Mouse (Mus musculus) heart, embryonic 10.5 days (tissue): ENCODE measurements around the gene Camk1d. TPM values are rescaled to one million over a fixed set of nuclear protein-coding genes. Genes with fewer than 3 reads are reported as not detected.

ENCODE experiments used
- DNase-seq: peaks from one replicate; pipeline ENCODE4 v3.0.0-alpha.2; 2017; ENCODE audit warnings: low spot score
- H3K27ac ChIP-seq: fragments of 300-500 bp; sonication (generic); 2 replicates; pipeline ENCODE4 v1.5.1; 2016; ENCODE audit warnings: mild to moderate bottlenecking
- H3K27me3 ChIP-seq: fragments of 300-500 bp; sonication (generic); 2 replicates; pipeline ENCODE4 v1.6.1; 2016; ENCODE audit warnings: mild to moderate bottlenecking; ENCODE audit not compliant: poor library complexity, insufficient read depth, severe bottlenecking
- H3K36me3 ChIP-seq: fragments of 300-500 bp; sonication (generic); 2 replicates; pipeline ENCODE4 v1.6.1; 2016; ENCODE audit warnings: mild to moderate bottlenecking, moderate library complexity
- H3K4me1 ChIP-seq: fragments of 300-500 bp; sonication (generic); 2 replicates; pipeline ENCODE4 v1.6.1; 2016; ENCODE audit warnings: mild to moderate bottlenecking
- H3K4me3 ChIP-seq: fragments of 300-500 bp; sonication (generic); 2 replicates; pipeline ENCODE4 v1.5.1; 2016; ENCODE audit warnings: mild to moderate bottlenecking, moderate library complexity
- H3K9me3 ChIP-seq: fragments of 300-500 bp; sonication (generic); 2 replicates; pipeline ENCODE4 v1.6.1; 2016; ENCODE audit warnings: mild to moderate bottlenecking, moderate library complexity
- WGBS: fragments of 180-500 bp; shearing (Covaris S2); methylation state at CpG from one replicate; pipeline ENCODE4 v1.1.7; 2016; 5-methylcytosine and 5-hydroxymethylcytosine counted together
- polyA plus RNA-seq: library from polyadenylated mRNA; unstranded; fragments of >200 nt; fragmentation: Nextera tagmentation; extraction: Ambion mirVana; gene quantifications from 2 replicates; pipeline ENCODE4 v1.2.1, GENCODE M21; 2016

The Camk1d gene
- polyA plus RNA-seq, 1 experiment from 2014 or later: 1.1 TPM

GRCm38 (mm10) chr2:5489916-5490315 is 224.4 kb downstream of the Camk1d start:
- Histone ChIP-seq H3K4me1 (no peaks in the 10 kb centered on the region), H3K9me3 (no peaks in the 10 kb centered on the region), H3K4me3 (no peak overlapping the region), H3K27ac (no peak overlapping the region), H3K27me3 (no peaks in the 10 kb centered on the region), H3K36me3 (no peaks in the 10 kb centered on the region)
- 71% methylated on average over 5 of the region's 5 CpGs for WGBS
- no peak for DNase-seq

GRCm38 (mm10) chr2:5487344-5487743 is 227.0 kb downstream of the Camk1d start:
- DNase-seq: no peak
- 82% methylated on average over 3 of the region's 3 CpGs for WGBS
- Histone ChIP-seq H3K4me1 (no peaks in the 10 kb centered on the region), H3K36me3 (no peaks in the 10 kb centered on the region), H3K9me3 (no peaks in the 10 kb centered on the region), H3K4me3 (no peak overlapping the region), H3K27me3 (no peaks in the 10 kb centered on the region), H3K27ac (no peak overlapping the region)

- H3K36me3 ChIP-seq: no peaks in the 10 kb centered on the region
- no peak overlapping the region for H3K27ac ChIP-seq
- H3K9me3 ChIP-seq: no peaks in the 10 kb centered on the region
- H3K4me3 ChIP-seq: no peak overlapping the region
- H3K4me1 ChIP-seq: no peaks in the 10 kb centered on the region
- 77% methylated on average over 7 of the region's 7 CpGs for WGBS
- H3K27me3 ChIP-seq: no peaks in the 10 kb centered on the region
- no peak for DNase-seq
Measured at GRCm38 (mm10) chr2:5486663-5487062, 227.7 kb downstream of the Camk1d start.

GRCm38 (mm10) chr2:5485786-5486185 is 228.5 kb downstream of the Camk1d start:
- WGBS: 82% methylated on average over 6 of the region's 6 CpGs

DNA sequence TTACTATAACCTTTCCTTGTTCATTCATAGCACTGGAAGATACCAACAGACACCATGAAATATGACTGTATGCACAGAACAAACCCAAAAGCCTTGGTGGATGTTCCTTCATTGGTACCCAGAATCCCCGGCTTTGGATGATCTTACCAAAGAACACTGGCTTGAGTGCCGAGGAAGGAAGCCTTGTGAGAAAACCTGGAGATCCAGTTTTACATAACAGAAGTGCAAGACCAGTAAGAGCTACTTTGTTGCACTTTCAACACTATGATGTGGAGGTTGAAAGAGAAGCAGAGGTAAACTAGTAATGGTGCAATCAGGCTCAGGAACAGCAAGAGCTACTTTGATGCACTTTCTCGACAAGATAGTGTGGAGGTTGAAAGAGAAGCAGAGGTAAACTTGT is 234.4 kb downstream of the Camk1d start:
- H3K4me3 ChIP-seq: no peak overlapping the region
- H3K36me3 ChIP-seq: no peaks in the 10 kb centered on the region
- H3K27ac ChIP-seq: no peak overlapping the region
- H3K9me3 ChIP-seq: no peaks in the 10 kb centered on the region
- 83% methylated on average over 3 of the region's 3 CpGs for WGBS
- no peak for DNase-seq
- no peaks in the 10 kb centered on the region for H3K27me3 ChIP-seq
- H3K4me1 ChIP-seq: no peaks in the 10 kb centered on the region

More at GRCm38 (mm10) chr2:5485786-5486185, 228.5 kb downstream of the Camk1d start:
- H3K36me3 ChIP-seq: no peaks in the 10 kb centered on the region
- no peak overlapping the region for H3K4me3 ChIP-seq
- no peak for DNase-seq
- no peaks in the 10 kb centered on the region for H3K4me1 ChIP-seq
- no peak overlapping the region for H3K27ac ChIP-seq
- H3K9me3 ChIP-seq: no peaks in the 10 kb centered on the region
- H3K27me3 ChIP-seq: no peaks in the 10 kb centered on the region

DNA sequence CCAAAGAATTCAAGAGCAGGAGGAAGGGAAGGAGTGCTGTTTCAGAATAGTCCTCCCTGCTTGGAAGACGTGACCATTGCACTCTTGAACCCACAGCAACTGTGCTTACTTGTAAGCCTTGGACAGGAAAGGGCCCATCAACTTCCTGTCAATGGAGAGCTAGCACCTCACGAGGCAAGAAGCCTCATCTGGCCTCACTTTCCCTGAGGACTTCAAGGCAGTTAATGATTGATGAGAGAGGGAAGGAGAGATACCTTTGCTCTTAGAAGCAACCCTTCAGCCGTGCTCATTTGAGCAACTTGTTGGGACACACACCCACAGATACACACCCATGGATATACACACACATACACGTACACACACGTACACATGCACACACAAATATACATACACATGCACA is 235.6 kb downstream of the Camk1d start:
- no peaks in the 10 kb centered on the region for H3K36me3 ChIP-seq
- 81% methylated on average over 5 of the region's 5 CpGs for WGBS
- H3K4me1 ChIP-seq: no peaks in the 10 kb centered on the region
- no peak overlapping the region for H3K4me3 ChIP-seq
- H3K27ac ChIP-seq: no peak overlapping the region
- no peaks in the 10 kb centered on the region for H3K27me3 ChIP-seq
- DNase-seq: no peak
- H3K9me3 ChIP-seq: no peaks in the 10 kb centered on the region

DNA sequence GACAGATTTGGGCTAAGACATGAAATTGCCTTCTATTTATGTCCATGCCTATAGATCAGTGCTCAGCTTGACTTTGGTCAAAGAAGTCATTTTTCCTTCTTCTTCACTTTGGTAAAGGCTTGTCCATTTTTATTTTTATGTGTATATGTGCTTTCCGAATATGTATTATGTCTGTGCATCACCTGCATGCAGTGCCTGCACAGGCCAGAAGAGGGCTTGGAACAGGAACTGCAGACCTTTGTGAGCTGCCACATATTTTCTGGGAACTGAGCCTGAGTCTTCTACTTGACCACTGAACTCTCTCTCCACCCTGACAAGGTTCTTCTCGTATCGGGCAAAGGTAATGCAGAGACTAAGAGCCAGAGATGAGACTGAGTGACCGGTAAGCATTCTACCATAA is 236.1 kb downstream of the Camk1d start:
- Histone ChIP-seq H3K4me3 (no peak overlapping the region), H3K9me3 (no peaks in the 10 kb centered on the region), H3K27me3 (no peaks in the 10 kb centered on the region), H3K4me1 (no peaks in the 10 kb centered on the region), H3K27ac (no peak overlapping the region), H3K36me3 (no peaks in the 10 kb centered on the region)
- WGBS: 94% methylated on average over 4 of the region's 4 CpGs
- DNase-seq: no peak

GRCm38 (mm10) chr2:5477525-5477924 is 236.8 kb downstream of the Camk1d start:
- 79% methylated on average over 1 of the region's 1 CpGs for WGBS

GRCm38 (mm10) chr2:5469366-5469941 is 244.9 kb downstream of the Camk1d start:
- Histone ChIP-seq H3K4me1 (no peaks in the 10 kb centered on the region), H3K9me3 (no peaks in the 10 kb centered on the region), H3K27me3 (no peaks in the 10 kb centered on the region), H3K27ac (no peak overlapping the region), H3K4me3 (no peak overlapping the region), H3K36me3 (no peaks in the 10 kb centered on the region)
- no peak for DNase-seq
- WGBS: 72% methylated on average over 4 of the region's 4 CpGs

More at GRCm38 (mm10) chr2:5477525-5477924, 236.8 kb downstream of the Camk1d start:
- H3K4me3 ChIP-seq: no peak overlapping the region
- no peak overlapping the region for H3K27ac ChIP-seq
- no peaks in the 10 kb centered on the region for H3K36me3 ChIP-seq
- H3K27me3 ChIP-seq: no peaks in the 10 kb centered on the region
- no peaks in the 10 kb centered on the region for H3K9me3 ChIP-seq
- H3K4me1 ChIP-seq: no peaks in the 10 kb centered on the region
- no peak for DNase-seq

GRCm38 (mm10) chr2:5467537-5467936 is 246.8 kb downstream of the Camk1d start:
- no peak for DNase-seq
- Histone ChIP-seq H3K27me3 (no peaks in the 10 kb centered on the region), H3K4me3 (no peak overlapping the region), H3K9me3 (no peaks in the 10 kb centered on the region), H3K36me3 (no peaks in the 10 kb centered on the region), H3K4me1 (no peaks in the 10 kb centered on the region), H3K27ac (no peak overlapping the region)
- 63% methylated on average over 2 of the region's 2 CpGs for WGBS

DNA sequence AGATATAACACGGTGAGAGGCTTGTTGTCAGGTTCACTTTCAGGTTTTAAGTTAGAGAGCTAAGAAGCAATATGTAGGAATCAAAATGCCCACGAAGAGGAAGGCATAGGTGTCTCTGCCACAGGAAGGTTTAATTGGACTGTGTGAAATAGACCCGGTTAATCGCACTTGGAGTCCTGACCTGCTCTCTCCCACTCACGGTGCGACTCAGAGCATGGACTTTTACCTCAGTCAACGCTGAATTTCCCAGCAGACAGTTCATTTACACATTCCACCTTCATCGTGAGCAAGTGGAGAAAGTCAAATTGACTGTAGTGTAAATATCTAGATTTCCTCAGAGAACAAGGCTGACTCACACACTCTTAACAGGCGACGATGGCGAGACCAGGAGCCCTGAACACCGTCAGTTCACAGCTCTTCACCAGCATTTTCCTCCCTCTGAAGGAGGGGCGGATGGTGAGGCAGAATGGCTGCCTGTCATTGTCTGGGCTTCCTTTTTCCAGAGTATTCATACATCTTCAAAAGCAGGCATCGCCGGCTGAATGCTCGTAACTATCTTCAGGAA is 255.6 kb downstream of the Camk1d start:
- Histone ChIP-seq H3K36me3 (no peaks in the 10 kb centered on the region), H3K27ac (0 out of 2 replicates have a peak overlapping the region, but pooled peaks have one; percentile 26), H3K27me3 (no peaks in the 10 kb centered on the region), H3K4me1 (peaks cover 22% of the 10 kb centered on the region), H3K4me3 (no peak overlapping the region), H3K9me3 (no peaks in the 10 kb centered on the region)
- 59% methylated on average over 16 of the region's 16 CpGs for WGBS
- no peak for DNase-seq

DNA sequence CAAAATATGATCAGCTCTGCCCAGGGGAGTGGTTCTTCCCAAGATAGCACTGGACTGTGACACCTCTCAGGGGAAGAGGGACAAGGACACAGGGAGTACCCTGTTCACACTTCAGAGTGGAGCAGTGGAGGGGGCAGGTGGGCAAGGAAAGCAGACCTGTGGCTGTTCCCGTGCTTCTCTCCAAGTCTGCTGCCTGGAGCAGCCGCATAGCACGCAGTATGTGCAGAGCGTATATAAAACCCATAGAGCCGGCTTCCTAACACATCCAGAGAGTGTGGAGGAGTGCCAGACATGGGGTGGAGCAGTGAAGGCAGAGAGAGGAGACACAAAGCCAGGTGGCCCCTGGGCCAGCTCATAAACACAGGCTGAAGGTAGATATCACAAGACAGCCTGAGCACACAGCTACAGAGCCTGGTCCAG is 256.2 kb downstream of the Camk1d start:
- 0 out of 2 replicates have a peak overlapping the region, but pooled peaks have one; percentile 26 for H3K27ac ChIP-seq
- H3K27me3 ChIP-seq: no peaks in the 10 kb centered on the region
- no peaks in the 10 kb centered on the region for H3K36me3 ChIP-seq
- H3K4me3 ChIP-seq: 0 out of 2 replicates have a peak overlapping the region, but pooled peaks have one; percentile 22
- peaks cover 22% of the 10 kb centered on the region for H3K4me1 ChIP-seq
- H3K9me3 ChIP-seq: no peaks in the 10 kb centered on the region
- no peak for DNase-seq
- 77% methylated on average over 5 of the region's 5 CpGs for WGBS

DNA sequence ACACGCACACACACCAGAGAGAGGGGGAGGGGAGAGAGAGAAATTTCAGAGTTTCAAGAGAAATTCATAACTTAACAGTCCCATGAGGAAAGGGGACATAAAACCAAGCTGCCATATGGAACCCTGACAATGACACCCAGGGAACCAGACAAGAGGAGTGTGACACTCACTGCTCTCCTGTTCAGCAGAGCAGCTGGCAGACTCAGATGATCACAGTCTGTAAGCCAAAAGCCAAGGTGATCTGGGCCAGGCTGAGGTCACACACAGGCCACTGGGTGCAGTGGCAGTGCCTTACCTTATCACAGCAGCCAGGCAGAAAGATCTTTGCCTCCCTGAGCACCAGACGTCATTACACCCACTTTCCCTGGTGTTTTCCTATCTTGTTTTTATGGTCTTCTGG is 258.2 kb downstream of the Camk1d start:
- 48% methylated on average over 2 of the region's 2 CpGs for WGBS
- no peak overlapping the region for H3K4me3 ChIP-seq
- no peaks in the 10 kb centered on the region for H3K27me3 ChIP-seq
- DNase-seq: no peak
- H3K27ac ChIP-seq: 0 out of 2 replicates have a peak overlapping the region, but pooled peaks have one; percentile 29
- no peaks in the 10 kb centered on the region for H3K36me3 ChIP-seq
- H3K9me3 ChIP-seq: no peaks in the 10 kb centered on the region
- peaks cover 22% of the 10 kb centered on the region for H3K4me1 ChIP-seq

GRCm38 (mm10) chr2:5454830-5455229 is 259.5 kb downstream of the Camk1d start:
- DNase-seq: no peak
- Histone ChIP-seq H3K36me3 (no peaks in the 10 kb centered on the region), H3K4me1 (peaks cover 22% of the 10 kb centered on the region), H3K4me3 (no peak overlapping the region), H3K27ac (no peak overlapping the region), H3K9me3 (no peaks in the 10 kb centered on the region), H3K27me3 (no peaks in the 10 kb centered on the region)
- 72% methylated on average over 9 of the region's 9 CpGs for WGBS
